Mouse (Mus musculus) intestine, embryonic 14.5 days (tissue): ENCODE results near the gene Abcc12. TPM values are rescaled to one million over a fixed set of nuclear protein-coding genes. Genes with fewer than 3 reads are reported as not detected.

Source experiments
- ATAC-seq: fragments of 200-750 bp; cut with Nextera tagmentation; replicated peaks from 2 replicates; pipeline ENCODE4 v1.8.0; 2017; ENCODE audit warnings: low read depth, moderate number of reproducible peaks, moderate TSS enrichment, moderate library complexity; ENCODE audit not compliant: low FRiP score, low TSS enrichment
- DNase-seq: peaks from one replicate; pipeline ENCODE4 v3.0.0-alpha.2; 2018; ENCODE audit warnings: low spot score
- H3K27ac ChIP-seq: fragments of 300-500 bp; sonication (generic); 2 replicates; pipeline ENCODE4 v1.5.1; 2014; ENCODE audit warnings: low read depth, mild to moderate bottlenecking, control low read depth
- H3K27me3 ChIP-seq: fragments of 300-500 bp; sonication (generic); replicated peaks from 2 replicates; pipeline ENCODE4 v1.6.1; 2014; ENCODE audit warnings: low read length, control low read depth; ENCODE audit not compliant: control insufficient read depth, insufficient read depth
- H3K36me3 ChIP-seq: fragments of 300-500 bp; sonication (generic); 2 replicates; pipeline ENCODE4 v1.6.1; 2014; ENCODE audit warnings: low read length, control low read depth; ENCODE audit not compliant: control insufficient read depth, insufficient read depth
- H3K4me1 ChIP-seq: fragments of 300-500 bp; sonication (generic); replicated peaks from 2 replicates; pipeline ENCODE4 v1.6.1; 2014; ENCODE audit warnings: low read length, control low read depth, mixed read lengths; ENCODE audit not compliant: control insufficient read depth, insufficient read depth
- H3K4me2 ChIP-seq: fragments of 300-500 bp; sonication (generic); 2 replicates; pipeline ENCODE4 v1.6.1; 2014; ENCODE audit warnings: low read length
- H3K4me3 ChIP-seq: fragments of 300-500 bp; sonication (generic); 2 replicates; pipeline ENCODE4 v1.5.1; 2014; ENCODE audit warnings: low read depth, low read length, control low read depth, mixed read lengths
- H3K9ac ChIP-seq: fragments of 300-500 bp; sonication (generic); 2 replicates; pipeline ENCODE4 v1.6.1; 2014; ENCODE audit warnings: mild to moderate bottlenecking, low read length
- H3K9me3 ChIP-seq: fragments of 300-500 bp; sonication (generic); 2 replicates; pipeline ENCODE4 v1.6.1; 2016; ENCODE audit warnings: low read length, control low read depth; ENCODE audit not compliant: control insufficient read depth
- WGBS: fragments of 180-500 bp; shearing (Covaris S2); extraction: QIAGEN DNeasy Blood & Tissue Kit; methylation state at CpG from one replicate; pipeline ENCODE4 v1.1.7; 2014; 5-methylcytosine and 5-hydroxymethylcytosine counted together
- polyA plus RNA-seq: library from polyadenylated mRNA; unstranded; fragments of >200 nt; fragmentation: Nextera tagmentation; extraction: Ambion mirVana; gene quantifications from 2 replicates; pipeline ENCODE4 v1.2.1, GENCODE M21; 2014

Abcc12 gene
- polyA plus RNA-seq, 1 experiment from 2014 or later = 0.19 TPM

DNA sequence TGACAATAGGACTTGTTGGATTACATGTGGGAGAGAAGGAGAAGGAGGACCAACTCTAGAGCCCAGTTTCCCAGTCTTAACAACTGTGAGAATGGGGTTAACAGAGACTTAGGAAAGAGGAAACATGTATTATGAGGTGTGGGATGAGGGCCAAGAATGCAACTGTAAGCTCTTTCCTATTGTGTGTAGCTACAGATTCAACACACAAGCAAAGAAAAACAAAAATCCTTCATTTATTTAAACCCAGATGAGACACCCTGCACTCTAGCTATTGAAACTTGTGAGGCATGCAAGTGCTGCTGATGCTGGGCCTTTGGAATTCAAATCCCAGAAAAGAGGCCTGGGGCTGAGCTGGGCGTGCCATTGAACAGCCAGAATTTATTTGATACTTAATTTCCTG lies 18.7 kb downstream of the Abcc12 start:
- no peaks in the 10 kb centered on the region for H3K36me3 ChIP-seq
- no peak overlapping the region for H3K27ac ChIP-seq
- 64% methylated on average over 1 of the region's 1 CpGs for whole genome bisulfite sequencing
- H3K4me1 ChIP-seq = no peaks in the 10 kb centered on the region
- no peaks in the 10 kb centered on the region for H3K9me3 ChIP-seq
- no peak overlapping the region for H3K4me3 ChIP-seq
- DNase-seq = no peak
- no peak overlapping the region for H3K9ac ChIP-seq
- H3K27me3 ChIP-seq = no peaks in the 10 kb centered on the region
- no peak for ATAC-seq
- no peak overlapping the region for H3K4me2 ChIP-seq

DNA sequence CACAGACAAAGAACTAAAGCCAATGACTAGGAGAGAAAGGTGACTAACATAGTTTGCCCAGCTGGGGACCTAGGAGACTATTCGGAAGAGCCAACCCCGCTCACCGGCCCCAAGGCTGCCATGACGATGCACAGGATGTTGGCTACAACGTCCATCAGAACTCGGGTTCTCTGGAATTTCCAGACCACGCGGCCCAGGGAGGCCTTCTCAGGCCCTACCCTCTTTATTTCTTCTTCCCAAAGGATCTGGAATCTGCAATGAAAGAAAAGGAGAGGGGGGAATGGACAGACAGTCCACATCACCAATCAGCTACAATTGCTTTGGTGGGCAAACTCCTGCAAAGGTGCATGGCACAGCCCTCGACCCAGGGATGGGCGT lies 19.8 kb downstream of the Abcc12 start:
- H3K4me1 ChIP-seq = no peaks in the 10 kb centered on the region
- H3K4me2 ChIP-seq = no peak overlapping the region
- H3K9me3 ChIP-seq = no peaks in the 10 kb centered on the region
- DNase-seq (no peak), ATAC-seq (no peak)
- no peak overlapping the region for H3K27ac ChIP-seq
- WGBS = 83% methylated on average over 10 of the region's 10 CpGs
- H3K9ac ChIP-seq = no peak overlapping the region
- H3K27me3 ChIP-seq = no peaks in the 10 kb centered on the region
- H3K4me3 ChIP-seq = no peak overlapping the region
- H3K36me3 ChIP-seq = no peaks in the 10 kb centered on the region

DNA sequence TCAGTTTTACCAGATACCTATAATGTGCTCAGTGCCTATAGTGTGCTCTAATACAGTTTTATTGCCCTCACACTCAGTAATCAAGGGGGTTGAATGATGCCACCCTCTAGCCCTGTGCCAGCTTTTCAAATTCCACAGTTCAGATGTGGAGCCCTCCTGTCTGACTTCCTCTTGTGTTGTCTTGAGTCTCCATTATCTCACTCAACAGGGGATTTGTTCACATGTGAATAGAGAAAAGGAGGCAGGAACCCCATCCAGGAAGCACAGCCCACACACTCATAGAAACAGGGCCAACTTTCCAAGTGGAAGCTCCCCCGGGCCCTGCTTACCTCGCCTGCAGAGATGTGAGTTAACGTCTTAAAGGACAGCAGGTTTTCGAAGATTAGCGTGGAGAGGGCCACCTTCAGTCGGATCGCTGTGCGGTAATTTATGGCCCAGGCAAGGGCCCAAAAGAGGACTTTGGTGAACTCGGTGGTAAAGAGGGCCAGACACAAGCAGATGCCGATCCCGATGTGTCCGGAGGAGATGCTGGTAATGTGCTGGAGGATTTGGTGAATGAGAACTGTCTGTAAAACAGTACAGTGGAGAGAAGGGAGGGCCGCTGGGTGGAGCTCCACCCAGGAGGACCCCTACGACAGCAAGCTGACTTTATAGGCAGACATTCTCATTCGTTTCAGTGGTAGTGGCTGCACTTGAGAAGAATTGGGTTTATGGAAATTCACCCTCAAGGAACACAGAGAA lies 20.4 kb downstream of the Abcc12 start:
- H3K4me3 ChIP-seq = no peak overlapping the region
- H3K27ac ChIP-seq = no peak overlapping the region
- H3K27me3 ChIP-seq = no peaks in the 10 kb centered on the region
- DNase-seq (no peak), ATAC-seq (no peak)
- H3K9ac ChIP-seq = no peak overlapping the region
- no peaks in the 10 kb centered on the region for H3K36me3 ChIP-seq
- no peaks in the 10 kb centered on the region for H3K4me1 ChIP-seq
- no peaks in the 10 kb centered on the region for H3K9me3 ChIP-seq
- 80% methylated on average over 15 of the region's 15 CpGs for WGBS
- H3K4me2 ChIP-seq = no peak overlapping the region

DNA sequence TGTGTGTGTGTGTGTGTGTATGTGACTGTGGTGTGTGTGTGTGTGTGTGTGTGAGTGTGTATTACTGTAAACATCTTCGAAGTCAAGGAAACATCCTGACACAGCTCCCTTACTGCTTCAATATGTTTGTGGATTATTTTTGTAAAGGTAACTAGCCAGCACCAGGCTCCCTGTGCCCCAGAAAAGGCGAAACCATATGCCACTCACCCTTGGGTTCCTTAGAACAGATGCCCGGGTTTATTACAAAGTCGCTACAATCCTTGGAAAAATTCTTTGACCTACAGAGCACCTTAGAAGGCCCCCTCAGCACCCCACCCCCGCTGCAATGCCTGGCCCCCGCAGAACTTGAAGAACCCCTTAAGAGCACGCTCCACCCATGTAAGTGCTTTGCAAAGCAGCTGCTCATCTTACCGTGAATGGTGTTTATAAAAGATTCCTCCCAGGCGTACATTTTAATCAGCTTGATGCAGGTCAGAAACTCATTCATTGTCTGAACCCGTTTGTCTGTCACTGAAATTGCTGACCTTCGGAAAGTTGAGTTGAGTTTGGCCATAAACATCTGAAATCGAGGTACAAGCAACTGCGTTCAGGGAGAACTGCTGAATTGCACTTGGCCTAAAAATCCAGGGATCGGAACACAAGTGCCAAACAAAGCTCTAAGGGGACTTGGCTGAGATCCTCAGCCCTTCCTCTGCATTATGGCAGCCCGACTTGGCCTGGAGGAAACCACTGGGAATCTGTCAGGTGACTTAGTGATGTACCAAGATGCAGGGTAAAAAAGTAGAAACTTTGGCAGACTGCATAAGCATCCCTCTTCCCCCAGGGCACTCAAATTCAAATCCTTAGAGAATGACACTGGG lies 23.1 kb downstream of the Abcc12 start:
- Histone ChIP-seq H3K27me3 (no peaks in the 10 kb centered on the region), H3K27ac (no peak overlapping the region), H3K36me3 (no peaks in the 10 kb centered on the region), H3K4me3 (no peak overlapping the region), H3K9ac (no peak overlapping the region), H3K4me2 (no peak overlapping the region), H3K4me1 (no peaks in the 10 kb centered on the region), H3K9me3 (no peaks in the 10 kb centered on the region)
- ATAC-seq (no peak), DNase-seq (no peak)
- WGBS = 59% methylated on average over 15 of the region's 15 CpGs

DNA sequence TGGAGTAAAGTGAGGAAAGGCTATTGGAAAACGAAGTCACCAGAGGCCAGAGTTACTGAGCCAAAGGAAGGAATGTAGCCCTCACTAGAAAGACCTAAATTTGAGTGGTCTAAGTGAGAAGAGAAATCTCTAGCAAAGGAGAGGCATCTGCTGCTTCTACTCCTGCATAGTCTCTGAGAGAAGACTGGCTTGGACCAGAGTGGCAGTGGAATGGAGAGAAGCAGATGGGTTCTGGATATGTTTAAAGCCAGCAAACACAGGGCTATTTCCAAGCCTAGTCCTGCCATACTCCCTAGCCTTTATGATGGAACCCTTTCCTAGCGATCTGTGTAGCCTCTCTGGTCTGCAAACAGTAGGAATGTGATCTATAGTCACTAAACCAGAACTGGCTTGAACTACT lies 24.9 kb downstream of the Abcc12 start:
- no peak for ATAC-seq

DNA sequence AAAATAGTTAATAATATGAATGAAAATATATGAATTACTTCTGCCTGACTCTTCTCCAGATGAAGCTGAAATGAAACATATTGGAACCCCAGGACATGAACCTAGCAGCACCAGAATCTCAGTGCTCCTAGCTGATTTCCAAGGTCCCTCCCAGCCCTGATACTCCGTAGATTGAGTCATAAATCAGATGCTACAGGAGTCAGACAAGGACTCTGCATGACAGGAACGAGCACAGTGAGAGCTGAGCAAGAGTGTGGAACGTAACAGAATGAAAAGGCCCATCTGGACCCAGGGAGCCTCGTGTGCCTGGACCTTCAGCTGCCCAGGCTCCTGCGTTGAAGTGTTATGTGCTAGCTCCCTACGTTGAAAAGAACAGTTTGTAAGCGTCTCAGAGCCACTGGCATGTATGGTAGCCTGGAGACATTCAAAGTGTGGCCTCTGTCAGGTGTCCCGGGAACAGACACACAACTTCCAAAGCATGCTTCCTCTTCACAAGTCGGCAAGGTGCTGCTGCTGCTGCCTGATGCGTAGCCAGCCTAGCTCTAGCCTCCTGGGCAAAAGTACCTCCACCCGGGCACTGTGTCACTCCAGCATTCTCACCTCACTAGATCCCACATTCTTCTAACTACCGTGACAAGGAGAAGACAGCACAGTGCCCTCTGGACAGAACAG lies 26.1 kb downstream of the Abcc12 start:
- Histone ChIP-seq H3K4me3 (no peak overlapping the region), H3K27ac (no peak overlapping the region), H3K9ac (no peak overlapping the region), H3K27me3 (no peaks in the 10 kb centered on the region), H3K4me1 (no peaks in the 10 kb centered on the region), H3K9me3 (no peaks in the 10 kb centered on the region), H3K36me3 (no peaks in the 10 kb centered on the region), H3K4me2 (no peak overlapping the region)
- no peak for ATAC-seq
- no peak for DNase-seq
- WGBS = 77% methylated on average over 12 of the region's 12 CpGs

More for the DNA sequence above, 24.9 kb downstream of the Abcc12 start:
- no peaks in the 10 kb centered on the region for H3K4me1 ChIP-seq
- H3K27ac ChIP-seq = no peak overlapping the region
- no peaks in the 10 kb centered on the region for H3K27me3 ChIP-seq
- H3K9ac ChIP-seq = no peak overlapping the region
- H3K4me3 ChIP-seq = no peak overlapping the region
- WGBS = 68% methylated on average over 2 of the region's 2 CpGs
- H3K4me2 ChIP-seq = no peak overlapping the region
- no peak for DNase-seq
- no peaks in the 10 kb centered on the region for H3K9me3 ChIP-seq
- H3K36me3 ChIP-seq = no peaks in the 10 kb centered on the region

DNA sequence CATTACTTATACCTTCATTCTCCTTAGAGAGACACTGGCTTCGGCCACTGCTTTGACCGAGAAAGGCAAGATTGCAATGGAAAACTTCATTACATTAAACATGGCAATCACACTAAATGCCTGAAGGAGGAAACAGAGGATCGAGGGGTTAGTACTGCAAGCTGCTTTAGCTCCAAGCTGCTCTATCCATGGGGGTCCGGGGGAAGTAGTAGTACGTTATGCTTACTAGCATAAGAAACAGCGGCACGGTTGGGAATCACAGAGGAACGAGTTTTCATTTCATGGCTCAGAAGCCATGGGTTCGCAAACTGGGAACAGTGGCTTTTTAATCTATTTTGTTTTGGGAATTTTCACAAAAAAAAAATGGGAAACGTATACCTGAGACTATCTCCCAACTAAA lies 30.0 kb downstream of the Abcc12 start:
- Histone ChIP-seq H3K27ac (no peak overlapping the region), H3K9ac (no peak overlapping the region), H3K36me3 (no peaks in the 10 kb centered on the region), H3K4me3 (no peak overlapping the region), H3K27me3 (no peaks in the 10 kb centered on the region), H3K4me2 (no peak overlapping the region), H3K9me3 (no peaks in the 10 kb centered on the region), H3K4me1 (no peaks in the 10 kb centered on the region)
- DNase-seq = no peak
- ATAC-seq = no peak
- 89% methylated on average over 10 of the region's 10 CpGs for WGBS

DNA sequence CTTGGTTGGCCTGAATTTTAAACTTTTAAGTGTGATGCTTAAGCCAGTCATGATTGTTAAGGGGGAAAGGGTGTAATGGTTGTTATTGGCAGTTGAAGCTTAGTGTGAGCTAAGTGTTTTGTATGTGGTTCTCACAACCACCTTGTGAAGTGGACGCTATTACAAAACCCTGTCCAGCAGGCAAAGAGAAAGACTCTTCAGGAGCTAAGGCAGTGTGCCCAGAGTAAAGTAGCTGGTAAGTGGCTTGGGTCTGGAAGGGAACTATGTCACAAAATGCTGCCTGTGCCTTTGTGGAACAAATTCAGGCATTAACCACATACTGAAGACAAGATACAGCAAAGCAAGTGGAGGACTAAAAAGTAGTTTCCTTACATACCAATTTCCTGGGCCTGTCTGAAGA lies 34.5 kb downstream of the Abcc12 start:
- WGBS = 89% methylated on average over 1 of the region's 1 CpGs
- Histone ChIP-seq H3K36me3 (no peaks in the 10 kb centered on the region), H3K27ac (no peak overlapping the region), H3K4me3 (no peak overlapping the region), H3K4me1 (no peaks in the 10 kb centered on the region), H3K27me3 (no peaks in the 10 kb centered on the region), H3K4me2 (no peak overlapping the region), H3K9ac (no peak overlapping the region), H3K9me3 (no peaks in the 10 kb centered on the region)
- ATAC-seq (no peak), DNase-seq (no peak)
